ENCODE assay signal across 30 mouse cellular contexts in the genomic region with DNA sequence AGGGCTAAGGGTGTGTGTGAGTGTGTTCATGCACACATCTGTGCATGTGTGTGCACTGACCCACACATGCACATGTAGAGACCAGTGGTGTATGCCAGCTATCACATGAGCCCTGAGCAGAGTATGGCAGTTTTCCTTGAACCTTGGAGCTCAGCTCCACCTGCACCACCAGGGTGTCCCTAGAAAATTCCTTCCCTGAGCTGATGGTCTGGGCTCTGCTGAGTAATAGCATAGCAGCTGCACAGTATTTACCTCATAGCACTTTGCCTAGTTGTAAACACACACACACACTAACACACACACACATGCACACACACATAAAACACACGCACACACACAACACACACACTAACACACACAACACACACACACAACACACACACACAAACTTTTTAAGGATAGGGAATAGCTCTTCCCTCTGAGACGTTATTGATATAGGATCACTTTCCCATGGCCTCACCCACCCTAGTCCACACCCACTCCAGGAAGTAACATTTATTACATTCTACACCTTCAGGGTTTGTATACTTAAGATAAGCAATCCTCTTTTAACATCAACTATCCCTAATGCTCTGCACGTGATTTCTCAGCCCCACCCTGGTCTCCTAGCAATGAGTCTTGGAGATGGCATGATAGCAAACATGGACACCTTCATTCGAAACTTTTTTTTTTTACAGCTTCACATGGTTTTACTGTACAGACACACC. TPM values are rescaled to one million over a fixed set of nuclear protein-coding genes. Genes with fewer than 3 reads are reported as not detected.
DNase-seq lines count a peak whose midpoint lies in the region; ATAC-seq and TF ChIP-seq lines count a peak whose summit lies in the region.
"Had no signal": no experiment of that assay in that cellular context is flagged by ENCODE, and none has a peak within 500 bp of the region (broad histone marks: within the 10 kb centered on the region; RNA-seq: fewer than 3 reads in every experiment).

No protein-coding gene starts in this region.

- no peak for TF ChIP-seq POLR2A in small intestine, adult 2 months (IDR thresholded peaks at IDR 0.05; ENCODE audit: low read depth, low read length)

- H3K9ac ChIP-seq in intestine, embryonic 14.5 days (ENCODE audit: low read length): no peak overlapping the region
- H3K9ac ChIP-seq in intestine, embryonic 16.5 days (ENCODE audit: low read depth, low read length): no peak overlapping the region
- no peak overlapping the region for H3K9ac ChIP-seq in stomach, embryonic 16.5 days (ENCODE audit: low read length)
- no peak overlapping the region for H3K9ac ChIP-seq in forebrain, embryonic 14.5 days (ENCODE audit: low read length)
- H3K9ac ChIP-seq: embryonic facial prominence, embryonic 13.5 days; forebrain, embryonic 12.5 days; forebrain, postnatal 0 days; hindbrain, embryonic 13.5 days had no signal

- no peak overlapping the region for H3K4me2 ChIP-seq in intestine, embryonic 14.5 days (ENCODE audit: low read length)
- H3K4me2 ChIP-seq in intestine, embryonic 16.5 days (ENCODE audit: low read depth, low read length): no peak overlapping the region
- no peak overlapping the region for H3K4me2 ChIP-seq in stomach, embryonic 16.5 days (ENCODE audit: low read depth, low read length)
- H3K4me2 ChIP-seq in forebrain, embryonic 14.5 days (ENCODE audit: low read length): no peak overlapping the region
- H3K4me2 ChIP-seq: embryonic facial prominence, embryonic 13.5 days; forebrain, embryonic 12.5 days; hindbrain, embryonic 13.5 days had no signal

- no peak overlapping the region for H3K4me3 ChIP-seq in intestine, embryonic 14.5 days (ENCODE audit: low read depth, low read length)
- H3K4me3 ChIP-seq in intestine, embryonic 16.5 days (ENCODE audit: low read length): no peak overlapping the region
- no peak overlapping the region for H3K4me3 ChIP-seq in small intestine, adult 2 months (ENCODE audit: low read depth, low read length)
- H3K4me3 ChIP-seq in stomach, embryonic 16.5 days (replicated peaks; ENCODE audit: low read length): no peak overlapping the region
- no peak overlapping the region for H3K4me3 ChIP-seq in forebrain, embryonic 14.5 days (ENCODE audit: low read depth, low read length)
- H3K4me3 ChIP-seq: embryonic facial prominence, embryonic 10.5 days; embryonic facial prominence, embryonic 13.5 days; erythroblast, embryonic 14.5 days; forebrain, embryonic 12.5 days; heart, adult 2 months; heart, embryonic 10.5 days; hindbrain, embryonic 10.5 days; hindbrain, embryonic 13.5 days had no signal

- H3K27me3 ChIP-seq in intestine, embryonic 14.5 days (replicated peaks; ENCODE audit: control insufficient read depth, insufficient read depth, low read length): peaks cover 7% of the 10 kb centered on the region
- H3K27me3 ChIP-seq in intestine, embryonic 16.5 days (replicated peaks; ENCODE audit: control insufficient read depth, insufficient read depth, low read length): peaks cover 4% of the 10 kb centered on the region; the same call in 1 of the 2 replicates
- H3K27me3 ChIP-seq in small intestine, adult 2 months (ENCODE audit: control insufficient read depth, insufficient read depth, low read length): no peaks in the 10 kb centered on the region
- no peaks in the 10 kb centered on the region for H3K27me3 ChIP-seq in stomach, embryonic 16.5 days (ENCODE audit: control insufficient read depth, insufficient read depth, low read length)
- H3K27me3 ChIP-seq in forebrain, embryonic 14.5 days (replicated peaks; ENCODE audit: control insufficient read depth, insufficient read depth, low read length): no peaks in the 10 kb centered on the region; the same call in 1 of the 2 replicates

- peak; percentile 85 for ATAC-seq in intestine, embryonic 14.5 days (replicated peaks; ENCODE audit: low FRiP score, low TSS enrichment, low read depth)
- ATAC-seq in intestine, embryonic 16.5 days: peak; percentile 96
- ATAC-seq in stomach, embryonic 16.5 days (ENCODE audit: insufficient read depth, low FRiP score): peak; percentile 84; the same call in 1 of the 2 replicates
- no peak for ATAC-seq in forebrain, embryonic 14.5 days
- ATAC-seq: activated CD4-positive, CD25-positive, alpha-beta regulatory T cell, adult 4 months; CD4-positive, CD25-positive, alpha-beta regulatory T cell, adult 4 months; forebrain, postnatal 0 days; hindbrain, embryonic 16.5 days; inflammation-experienced regulatory T-cells, adult 6 months had no signal

- no peak for DNase-seq in intestine, embryonic 14.5 days (ENCODE audit: low spot score)
- no peak for DNase-seq in cerebellum, postnatal 4 days (ENCODE audit: low spot score in 2 of 2)
- DNase-seq in adrenal gland, postnatal 36 days: no peak
- no peak for DNase-seq in forebrain, embryonic 14.5 days (ENCODE audit: low spot score)
- no peak for DNase-seq in layer of hippocampus, postnatal 10 days (ENCODE audit: low spot score in 2 of 2)
- DNase-seq: adrenal gland, postnatal 10 days; cerebellum, adult 11 months; cerebellum, adult 2 months; cerebellum, adult 9-11 months; cerebellum, postnatal 25 days; embryo, embryonic 11 days; forebrain, postnatal 0 days; gastrocnemius, postnatal 10 days; gastrocnemius, postnatal 36 days; heart, adult 2 months had no signal

- TF ChIP-seq CTCF in small intestine, adult 2 months (IDR thresholded peaks at IDR 0.05; ENCODE audit: extremely low read depth, insufficient read length, insufficient replicate concordance, low read depth, low read length): no peak

- no peaks in the 10 kb centered on the region for H3K36me3 ChIP-seq in intestine, embryonic 14.5 days (ENCODE audit: control insufficient read depth, insufficient read depth, low read length)
- H3K36me3 ChIP-seq in intestine, embryonic 16.5 days (ENCODE audit: control insufficient read depth, insufficient read depth, low read length): no peaks in the 10 kb centered on the region
- H3K36me3 ChIP-seq in small intestine, adult 2 months (ENCODE audit: control insufficient read depth, insufficient read depth, low read length): no peaks in the 10 kb centered on the region
- H3K36me3 ChIP-seq in stomach, embryonic 16.5 days (ENCODE audit: control insufficient read depth, insufficient read depth, low read length): no peaks in the 10 kb centered on the region
- no peaks in the 10 kb centered on the region for H3K36me3 ChIP-seq in forebrain, embryonic 14.5 days (ENCODE audit: control insufficient read depth, insufficient read depth, low read length)
- H3K36me3 ChIP-seq: embryonic facial prominence, embryonic 10.5 days; embryonic facial prominence, embryonic 13.5 days; forebrain, embryonic 12.5 days; heart, embryonic 10.5 days; hindbrain, embryonic 10.5 days; hindbrain, embryonic 13.5 days had no signal

- no peaks in the 10 kb centered on the region for H3K9me3 ChIP-seq in intestine, embryonic 14.5 days (ENCODE audit: control insufficient read depth, low read length)
- peaks cover 3% of the 10 kb centered on the region; the same call in 1 of the 2 replicates for H3K9me3 ChIP-seq in intestine, embryonic 16.5 days (ENCODE audit: control insufficient read depth, low read length)
- H3K9me3 ChIP-seq in stomach, embryonic 16.5 days (replicated peaks; ENCODE audit: control insufficient read depth, low read length): 0 out of 2 replicates have a peak, but pooled peaks cover 4% of the 10 kb centered on the region
- no peaks in the 10 kb centered on the region for H3K9me3 ChIP-seq in forebrain, embryonic 14.5 days (replicated peaks; ENCODE audit: control insufficient read depth, low read length)
- H3K9me3 ChIP-seq: embryonic facial prominence, embryonic 13.5 days; forebrain, embryonic 12.5 days; hindbrain, embryonic 10.5 days; hindbrain, embryonic 13.5 days had no signal

- no peaks in the 10 kb centered on the region for H3K4me1 ChIP-seq in intestine, embryonic 14.5 days (replicated peaks; ENCODE audit: control insufficient read depth, insufficient read depth, low read length)
- peaks cover 3% of the 10 kb centered on the region; the same call in 1 of the 2 replicates for H3K4me1 ChIP-seq in intestine, embryonic 16.5 days (ENCODE audit: control insufficient read depth, insufficient read depth, low read length)
- peaks cover 23% of the 10 kb centered on the region; the same call in 1 of the 2 replicates for H3K4me1 ChIP-seq in small intestine, adult 2 months (ENCODE audit: control insufficient read depth, insufficient read depth, insufficient read length, low read length)
- H3K4me1 ChIP-seq in stomach, embryonic 16.5 days (ENCODE audit: control insufficient read depth, insufficient read depth, low read length): 0 out of 2 replicates have a peak, but pooled peaks cover 3% of the 10 kb centered on the region
- H3K4me1 ChIP-seq in forebrain, embryonic 14.5 days (ENCODE audit: control insufficient read depth, insufficient read depth, low read length): no peaks in the 10 kb centered on the region
- H3K4me1 ChIP-seq: embryonic facial prominence, embryonic 10.5 days; embryonic facial prominence, embryonic 13.5 days; forebrain, embryonic 12.5 days; heart, embryonic 10.5 days; hindbrain, embryonic 10.5 days; hindbrain, embryonic 13.5 days had no signal

- no peak overlapping the region for H3K27ac ChIP-seq in intestine, embryonic 14.5 days (ENCODE audit: low read depth)
- peak overlapping the region; percentile 36; the same call in 1 of the 2 replicates for H3K27ac ChIP-seq in intestine, embryonic 16.5 days (ENCODE audit: low read length)
- H3K27ac ChIP-seq in small intestine, adult 2 months (ENCODE audit: insufficient read depth, low read depth, low read length): peak overlapping the region; percentile 82
- H3K27ac ChIP-seq in stomach, embryonic 16.5 days (ENCODE audit: low read length): peak overlapping the region; percentile 49
- H3K27ac ChIP-seq in forebrain, embryonic 14.5 days (ENCODE audit: low read depth, low read length): no peak overlapping the region
- H3K27ac ChIP-seq: embryonic facial prominence, embryonic 10.5 days; embryonic facial prominence, embryonic 13.5 days; forebrain, embryonic 12.5 days; heart, adult 2 months; heart, embryonic 10.5 days; hindbrain, embryonic 10.5 days; hindbrain, embryonic 13.5 days had no signal

- 48% methylated on average over 4 of the region's 4 CpGs for WGBS in intestine, embryonic 14.5 days
- 46% methylated on average over 4 of the region's 4 CpGs for WGBS in intestine, embryonic 16.5 days
- WGBS in small intestine, adult 2 months: 18% methylated on average over 4 of the region's 4 CpGs
- WGBS in stomach, embryonic 16.5 days: 49% methylated on average over 4 of the region's 4 CpGs
- 82% methylated on average over 4 of the region's 4 CpGs for WGBS in forebrain, embryonic 14.5 days

RNA-seq across cellular contexts. Expression of gene Rap1gap2, which starts 13.3 kb away (rescaled TPM):
- 7.7 and 11.6 TPM in 2 replicates for polyA plus RNA-seq in intestine, embryonic 14.5 days (2014; fragmentation: Nextera tagmentation; extraction: Ambion mirVana)
- polyA plus RNA-seq in intestine, embryonic 16.5 days (2015; fragmentation: Nextera tagmentation; extraction: Ambion mirVana): 8.4 and 10.5 TPM in 2 replicates
- polyA plus RNA-seq in small intestine, adult 2 months (2012; rRNA removed): 10.5 and 18.4 TPM in 2 replicates
- polyA plus RNA-seq in stomach, embryonic 16.5 days (2015; fragmentation: Nextera tagmentation; extraction: Ambion mirVana): 10.9 and 11.8 TPM in 2 replicates
- 10 to 100 TPM in 1 of 2 experiments, 1 to 10 TPM in 1; 8.3 to 10.5 TPM for total RNA-seq in adrenal gland, postnatal 36 days (2021)
- 5.1 and 6.0 TPM in 2 replicates for polyA plus RNA-seq in forebrain, embryonic 14.5 days (2014; fragmentation: Nextera tagmentation; extraction: Ambion mirVana)
- total RNA-seq in layer of hippocampus, postnatal 10 days (2021): 100 to 1,000 TPM; 107 to 121 TPM

RNA-seq across cellular contexts. Expression of gene Ccdc92b, which starts 22.0 kb away (rescaled TPM):
- 0.56 and 0.74 TPM in 2 replicates for polyA plus RNA-seq in intestine, embryonic 14.5 days (2014; fragmentation: Nextera tagmentation; extraction: Ambion mirVana)
- 0.29 and 0.53 TPM in 2 replicates for polyA plus RNA-seq in intestine, embryonic 16.5 days (2015; fragmentation: Nextera tagmentation; extraction: Ambion mirVana)
- polyA plus RNA-seq in small intestine, adult 2 months (2012; rRNA removed): 0.42 and 0.77 TPM in 2 replicates
- 0.37 and 0.41 TPM in 2 replicates for polyA plus RNA-seq in stomach, embryonic 16.5 days (2015; fragmentation: Nextera tagmentation; extraction: Ambion mirVana)
- total RNA-seq in adrenal gland, postnatal 36 days (2021): 1 to 10 TPM; 2.0 to 2.2 TPM
- 2.3 and 3.2 TPM in 2 replicates for polyA plus RNA-seq in forebrain, embryonic 14.5 days (2014; fragmentation: Nextera tagmentation; extraction: Ambion mirVana)
- total RNA-seq in layer of hippocampus, postnatal 10 days (2021): 10 to 100 TPM; 15.9 to 16.3 TPM
- total RNA-seq: granulocyte monocyte progenitor cell, adult 5-6 weeks had no signal
- polyA plus RNA-seq: activated CD4-positive, CD25-positive, alpha-beta regulatory T cell, adult 4 months; CD4-positive, CD25-positive, alpha-beta regulatory T cell, adult 4 months; inflammation-experienced regulatory T-cells, adult 6 months had no signal

RNA-seq across cellular contexts. Expression of gene Cluh, which starts 51.9 kb away (rescaled TPM):
- polyA plus RNA-seq in intestine, embryonic 14.5 days (2014; fragmentation: Nextera tagmentation; extraction: Ambion mirVana): 38.7 and 47.0 TPM in 2 replicates
- polyA plus RNA-seq in intestine, embryonic 16.5 days (2015; fragmentation: Nextera tagmentation; extraction: Ambion mirVana): 57.0 and 66.0 TPM in 2 replicates
- polyA plus RNA-seq in small intestine, adult 2 months (2012; rRNA removed): 34.2 and 49.0 TPM in 2 replicates
- 41.3 and 42.5 TPM in 2 replicates for polyA plus RNA-seq in stomach, embryonic 16.5 days (2015; fragmentation: Nextera tagmentation; extraction: Ambion mirVana)
- total RNA-seq in adrenal gland, postnatal 36 days (2021): 100 to 1,000 TPM; 203 TPM
- 6.3 and 7.7 TPM in 2 replicates for polyA plus RNA-seq in forebrain, embryonic 14.5 days (2014; fragmentation: Nextera tagmentation; extraction: Ambion mirVana)
- 10 to 100 TPM; 68.2 to 74.1 TPM for total RNA-seq in layer of hippocampus, postnatal 10 days (2021)

Comparison
In these comparisons a context has a peak if more than half of its experiments do, and no peak if none do; other contexts are left out.
1. H3K27ac ChIP-seq: peak in intestine, embryonic 16.5 days (single experiment), small intestine, adult 2 months (single experiment) and stomach, embryonic 16.5 days (single experiment); none in intestine, embryonic 14.5 days (single experiment) and forebrain, embryonic 14.5 days (single experiment).